Mouse (Mus musculus) small intestine, adult 2 months (tissue): ENCODE data around the gene Fchsd2.

Source experiments
- CTCF ChIP-seq: fragments of 200-500 bp; IDR thresholded peaks from 2 replicates; pipeline ENCODE4 v1.5.1; 2012; ENCODE audit warnings: low read depth, mild to moderate bottlenecking, control low read depth, inconsistent platforms, low read length, moderate library complexity, mixed read lengths; ENCODE audit not compliant: insufficient replicate concordance, insufficient read length; ENCODE audit errors: extremely low read depth
- POLR2A ChIP-seq: fragments of 200-500 bp; IDR thresholded peaks from 2 replicates; pipeline ENCODE4 v1.6.1; 2012; ENCODE audit warnings: low read depth, mild to moderate bottlenecking, control low read depth, inconsistent platforms, low read length, moderate library complexity

- TF ChIP-seq POLR2A (no peak), CTCF (no peak)
Measured at GRCm38 (mm10) chr7:101057309-101057708, 35.4 kb upstream of the Fchsd2 start.
